Mouse (Mus musculus) embryonic stem cell, embryonic (primary cell): ENCODE data around the gene Ube2l6.

Experiments
- CTCF ChIA-PET, 4 experiments: fragments of 300-600 bp in 2 of 4; fragments of 350-600 bp in 2 of 4; sonication (Branson Sonifier 250); formaldehyde crosslinking; loops; one replicate each; lab custom pipeline; 2022; ENCODE audit warnings: inconsistent platforms in 2 of 4; lab: Charles Lee
- POLR2A ChIA-PET, 4 experiments: fragments of 300-600 bp in 2 of 4; fragments of 350-600 bp in 2 of 4; sonication (Branson Sonifier 250); formaldehyde crosslinking; loops; one replicate each; lab custom pipeline; 2022; ENCODE audit warnings: antibody characterized with exemption in 4 of 4, inconsistent platforms in 1 of 4; lab: Charles Lee

Ube2l6 gene

DNA sequence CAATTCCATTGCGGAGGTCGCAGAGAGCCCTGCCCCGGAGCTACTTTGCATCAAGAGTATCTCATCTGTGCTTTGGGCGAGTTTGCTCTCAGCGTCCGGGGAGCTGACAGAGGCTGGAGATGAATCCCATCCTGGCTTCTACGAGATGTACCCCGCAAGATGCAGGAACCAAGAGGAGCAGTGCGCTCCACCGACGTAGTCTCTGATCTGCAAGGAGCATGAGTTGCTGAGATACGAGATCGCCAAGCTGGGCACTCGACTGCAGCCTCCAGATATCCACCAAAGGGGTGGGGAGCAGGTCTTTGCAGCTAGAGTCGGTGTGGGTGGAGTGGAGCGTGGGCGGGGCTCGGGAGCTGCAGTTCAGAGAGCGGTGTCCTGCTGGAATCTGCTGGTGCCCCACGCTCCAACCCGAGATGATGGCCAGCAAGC, at the start of gene Ube2l6:
Gene Ube2l6, plus strand, starts transcription at position 336 of the 429 bp plus-strand sequence.
- ChIA-PET CTCF (interaction anchor here (0.5 to 3.4 kb wide), 87 partner anchors 8 to 1104 kb away, joined by 3 to 70 read pairs (median 5); partner anchors contain the start of genes Serping1 (in 2 of the 4), Clp1 (in 1 of the 4), Gm19426 (in 1 of the 4) and Smtnl1 (in 1 of the 4)), POLR2A (interaction anchor here (0.6 to 17.7 kb wide), 59 partner anchors 9 to 249 kb away, joined by 3 to 679 read pairs (median 4); partner anchors contain the start of genes Clp1 (in 2 of the 4), Gm19426 (in 2 of the 4), Serping1 (in 2 of the 4) and Gm28635 (in 1 of the 4))

DNA sequence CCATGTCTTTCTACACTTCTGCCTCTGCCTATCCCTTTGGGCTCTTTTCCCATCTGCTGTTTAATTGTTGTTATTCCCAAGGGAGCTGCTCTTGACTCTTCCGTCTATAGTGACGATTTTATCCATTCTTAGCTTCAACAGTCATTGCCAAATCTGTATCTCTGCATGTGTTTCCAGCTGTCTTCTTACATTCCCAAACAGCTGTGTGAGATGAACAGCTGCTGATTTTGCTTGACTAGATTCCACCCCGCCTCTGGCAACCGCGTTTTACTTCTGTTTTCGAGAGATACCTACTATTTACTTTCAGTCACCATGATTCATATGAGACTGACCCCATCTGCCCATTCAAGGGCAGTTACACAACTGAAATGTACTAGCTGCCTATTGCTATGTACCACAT, 48.5 kb upstream of the Ube2l6 start:
- ChIA-PET POLR2A (interaction anchor here in 3 of 4 experiments (0.6 to 23.6 kb wide), 8 partner anchors 5 to 80 kb away, joined by 3 to 652 read pairs (median 6); partner anchors contain the start of genes Gm19426 (in 2 of the 3) and Ypel4 (in 1 of the 3)), CTCF (interaction anchor here in 3 of 4 experiments (0.5 to 3.0 kb wide), 4 partner anchors 10 to 49 kb away, joined by 3 to 12 read pairs (median 5); partner anchors contain the start of gene Ube2l6 (in 1 of the 3))

DNA sequence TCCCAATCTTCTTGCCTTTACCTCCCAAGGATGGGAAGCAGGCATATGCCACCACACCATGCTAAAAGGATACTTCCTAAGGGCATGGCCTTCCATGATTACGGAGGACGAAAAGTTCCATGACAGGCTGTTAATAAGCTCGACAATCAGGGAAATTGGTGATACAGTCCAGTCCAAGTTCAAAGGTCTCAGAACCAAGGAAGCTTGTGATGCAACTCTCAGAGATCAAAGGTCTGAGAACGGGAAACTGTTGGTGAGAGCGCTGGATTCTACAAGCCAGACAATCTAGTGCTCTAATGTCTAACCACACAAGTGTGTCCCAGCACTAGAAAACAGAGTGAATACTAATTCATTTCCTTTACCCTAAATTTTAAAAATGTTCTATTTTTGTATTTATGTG, 42.4 kb upstream of the Ube2l6 start:
- ChIA-PET CTCF (interaction anchor here (0.5 to 4.7 kb wide), 15 partner anchors 10 to 273 kb away, joined by 3 to 33 read pairs (median 4); partner anchors contain the start of gene Ube2l6 (in 2 of the 4)), POLR2A (interaction anchor here (0.6 to 23.6 kb wide), 19 partner anchors 2 to 992 kb away, joined by 3 to 652 read pairs (median 5); partner anchors contain the start of genes Gm19426 (in 3 of the 4), Clp1 (in 1 of the 4), Serping1 (in 1 of the 4) and Ube2l6 (in 1 of the 4))

DNA sequence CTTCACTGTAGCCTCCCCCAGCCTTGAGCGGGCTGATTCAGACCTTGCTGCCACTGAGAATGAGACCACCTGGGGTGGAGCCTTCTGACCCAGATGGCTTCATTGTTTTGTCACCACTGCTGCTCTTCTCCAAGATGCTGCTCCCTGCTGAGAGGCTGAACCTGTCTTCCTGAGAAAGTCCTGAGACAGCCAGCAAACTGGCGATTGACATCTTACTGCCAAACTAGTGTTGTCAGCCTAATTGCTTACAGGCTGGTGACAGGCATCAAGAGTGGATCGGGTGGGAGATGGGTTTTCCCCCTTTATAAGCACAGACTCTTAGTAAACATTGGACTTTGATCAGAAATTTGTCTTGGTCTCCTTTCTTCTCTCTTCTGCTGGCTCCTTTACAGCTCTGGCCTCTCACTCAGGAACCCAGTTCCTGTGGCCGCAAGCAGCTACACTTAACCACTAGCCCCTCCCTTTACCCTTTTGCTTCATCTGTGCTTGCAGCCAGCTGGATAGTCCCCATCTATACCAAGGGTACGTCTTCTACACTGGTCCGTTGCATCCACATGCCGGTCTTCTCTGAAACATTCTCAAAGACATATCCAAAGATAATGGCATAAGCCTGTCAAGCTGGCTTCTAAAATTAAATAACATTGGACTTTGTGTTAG, 41.5 kb upstream of the Ube2l6 start:
- ChIA-PET POLR2A (interaction anchor here (0.7 to 23.6 kb wide), 19 partner anchors 2 to 178 kb away, joined by 3 to 652 read pairs (median 5); partner anchors contain the start of genes Gm19426 (in 3 of the 4), Ube2l6 (in 2 of the 4), Serping1 (in 1 of the 4) and Ypel4 (in 1 of the 4)), CTCF (interaction anchor here (0.5 to 4.7 kb wide), 14 partner anchors 9 to 272 kb away, joined by 3 to 33 read pairs (median 3); partner anchors contain the start of gene Ube2l6 (in 1 of the 4))

DNA sequence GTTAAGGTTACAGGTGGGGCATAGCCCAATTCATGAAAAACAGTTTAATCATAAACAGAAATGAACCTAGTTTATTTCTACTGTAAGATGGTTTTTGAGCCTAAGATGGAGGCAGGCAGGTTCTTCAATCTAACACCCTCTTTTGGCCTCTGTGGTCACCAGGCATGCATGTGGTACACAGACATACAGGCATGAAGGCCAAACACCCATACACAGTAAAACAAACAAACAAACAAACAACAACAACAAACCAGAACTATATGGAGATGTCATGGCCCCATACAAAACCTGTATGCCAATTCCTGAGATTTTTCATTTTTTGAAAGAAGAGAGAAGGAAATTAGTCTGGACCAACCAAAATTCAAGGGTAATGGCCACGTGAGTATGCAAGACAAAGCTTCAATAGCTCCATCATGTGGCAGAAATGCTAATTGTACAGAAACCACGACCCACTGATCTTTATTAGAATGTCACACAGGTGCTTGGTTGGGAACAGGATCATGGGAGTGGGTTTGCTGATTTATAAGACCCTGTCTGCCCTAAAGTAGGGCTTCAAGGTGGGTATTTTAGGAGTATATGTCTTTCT, 40.0 kb upstream of the Ube2l6 start:
- ChIA-PET POLR2A (interaction anchor here (0.5 to 23.1 kb wide), 14 partner anchors 13 to 284 kb away, joined by 3 to 652 read pairs (median 5); partner anchors contain the start of genes Gm19426 (in 3 of the 4), Serping1 (in 3 of the 4), Ctnnd1 (in 1 of the 4) and Ube2l6 (in 1 of the 4)), CTCF (interaction anchor here (0.6 to 4.5 kb wide), 12 partner anchors 14 to 108 kb away, joined by 3 to 33 read pairs (median 4); partner anchors contain the start of gene Ube2l6 (in 1 of the 4))

DNA sequence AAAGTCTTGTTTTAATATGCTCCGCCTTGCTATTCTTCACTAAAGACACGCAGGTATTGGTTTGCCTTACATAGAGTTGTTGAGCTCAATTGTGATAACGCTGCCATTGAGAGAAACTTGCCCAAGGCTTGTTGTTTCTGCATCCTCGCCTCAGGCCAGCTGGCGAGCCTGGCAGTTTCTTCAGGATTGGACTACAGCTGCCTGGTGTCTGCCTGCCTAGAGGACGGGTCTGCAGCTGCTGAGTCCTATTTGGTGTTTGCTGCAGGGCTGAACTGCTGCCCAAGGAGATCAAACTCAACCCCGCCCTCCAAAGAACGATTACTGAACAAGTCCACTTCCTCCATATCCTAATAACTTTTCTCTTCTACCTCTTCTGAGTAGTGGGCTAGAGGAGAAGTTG, 37.9 kb upstream of the Ube2l6 start:
- POLR2A ChIA-PET: interaction anchor here in 2 of 4 experiments (0.7 to 23.1 kb wide), 6 partner anchors 14 to 47 kb away, joined by 3 to 652 read pairs (median 10); partner anchors contain the start of genes Gm19426 (in 2 of the 2) and Ypel4 (in 1 of the 2)

DNA sequence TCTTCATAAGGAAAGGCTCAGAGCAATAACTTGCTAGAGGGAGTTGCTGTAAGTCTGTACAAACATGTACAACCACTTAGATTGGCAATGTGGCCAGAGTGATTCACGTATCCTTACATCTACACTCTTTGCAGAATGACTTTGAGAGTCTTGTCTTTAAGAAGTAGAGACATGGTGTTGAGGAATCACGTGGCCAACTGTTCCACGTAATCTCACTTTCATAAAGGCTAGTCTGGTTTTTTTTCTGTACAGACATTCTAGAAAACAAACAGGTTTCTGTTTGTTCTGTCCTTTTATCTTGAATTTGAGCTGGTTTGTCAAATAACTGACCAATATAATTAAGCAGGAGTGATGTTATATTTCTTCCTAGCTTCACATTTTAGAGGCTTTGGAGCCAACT, 37.3 kb upstream of the Ube2l6 start:
- ChIA-PET CTCF (interaction anchor here in 3 of 4 experiments (0.6 to 2.9 kb wide), 3 partner anchors 18 to 251 kb away, joined by 3 to 7 read pairs (median 4); no protein-coding TSS in a partner anchor), POLR2A (interaction anchor here in 2 of 4 experiments (0.6 to 23.1 kb wide), 9 partner anchors 13 to 46 kb away, joined by 3 to 652 read pairs (median 6); partner anchors contain the start of genes Gm19426 (in 2 of the 2), Serping1 (in 1 of the 2), Ube2l6 (in 1 of the 2) and Ypel4 (in 1 of the 2))

More for the DNA sequence above, 37.9 kb upstream of the Ube2l6 start:
- CTCF ChIA-PET: interaction anchor here in 2 of 4 experiments (1.0 to 2.9 kb wide), 2 partner anchors 18 to 20 kb away, joined by 3 to 7 read pairs; no protein-coding TSS in a partner anchor

DNA sequence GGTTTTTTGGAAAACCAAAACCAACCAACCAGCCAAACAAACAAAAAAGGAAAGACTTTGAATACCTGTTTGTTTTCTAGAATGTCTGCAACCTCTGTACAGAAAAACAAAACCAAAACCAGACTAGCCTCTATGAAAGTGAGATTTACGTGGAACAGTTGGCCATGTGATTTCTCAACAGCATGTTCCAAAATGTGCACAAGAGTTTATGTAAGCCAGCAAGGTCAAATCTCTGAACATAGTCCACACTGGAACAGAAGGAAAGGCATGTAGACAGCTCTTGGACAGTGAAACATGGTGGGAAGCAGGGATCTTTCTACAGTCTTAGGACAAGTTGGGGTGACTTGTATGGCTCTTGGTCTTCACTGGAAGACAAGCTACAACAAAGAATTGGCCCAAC, 36.8 kb upstream of the Ube2l6 start:
- CTCF ChIA-PET: interaction anchor here in 3 of 4 experiments (0.5 to 2.9 kb wide), 5 partner anchors 17 to 256 kb away, joined by 3 to 7 read pairs (median 3); no protein-coding TSS in a partner anchor
- POLR2A ChIA-PET: interaction anchor here (0.6 to 23.1 kb wide), 19 partner anchors 13 to 183 kb away, joined by 3 to 652 read pairs (median 8); partner anchors contain the start of genes Serping1 (in 3 of the 4), Gm19426 (in 2 of the 4), Ube2l6 (in 1 of the 4) and Ypel4 (in 1 of the 4)

DNA sequence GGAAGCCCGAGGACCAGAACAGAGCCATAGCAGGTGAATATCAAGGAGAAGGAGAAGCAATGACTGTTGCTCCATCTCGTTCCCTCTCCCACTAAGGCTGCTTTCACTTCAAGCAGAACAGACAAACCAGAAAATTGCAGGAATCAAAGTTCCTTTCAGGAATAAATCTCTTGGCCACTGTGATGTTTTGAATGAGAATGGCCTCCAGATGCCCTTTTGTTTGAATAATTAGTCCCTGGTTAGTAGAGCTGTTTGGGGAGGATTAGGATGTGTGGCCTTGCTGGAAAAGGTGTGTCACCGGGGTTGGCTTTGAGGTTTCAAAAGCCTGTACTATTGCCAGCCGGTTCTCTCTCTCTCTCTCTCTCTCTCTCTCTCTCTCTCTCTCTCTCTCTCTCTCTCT, 36.3 kb upstream of the Ube2l6 start:
- ChIA-PET POLR2A (interaction anchor here (0.6 to 23.1 kb wide), 25 partner anchors 9 to 1390 kb away, joined by 3 to 652 read pairs (median 5); partner anchors contain the start of genes Serping1 (in 3 of the 4), Clp1 (in 2 of the 4), Gm19426 (in 2 of the 4) and Ube2l6 (in 1 of the 4)), CTCF (interaction anchor here (0.5 to 2.9 kb wide), 8 partner anchors 10 to 255 kb away, joined by 3 to 7 read pairs (median 4); no protein-coding TSS in a partner anchor)

DNA sequence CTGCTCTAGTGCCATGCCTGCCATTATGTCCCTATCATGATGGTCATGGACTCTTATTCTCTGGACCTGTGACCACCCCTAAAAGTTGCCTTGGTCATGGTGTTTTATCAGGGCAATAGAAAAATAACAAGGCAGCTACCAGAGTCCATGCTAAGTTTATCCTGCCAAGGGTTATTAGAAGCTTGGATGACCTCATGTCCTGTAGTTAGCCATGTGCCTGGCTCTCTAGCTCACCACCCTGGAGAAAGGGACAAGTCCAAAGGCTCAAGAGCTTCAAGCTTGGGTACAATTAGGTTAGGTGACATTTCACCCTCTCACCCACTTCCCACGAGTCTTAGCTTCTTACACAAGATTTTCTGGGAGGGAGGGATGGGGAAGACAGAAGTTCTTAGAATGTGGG, 35.8 kb upstream of the Ube2l6 start:
- ChIA-PET POLR2A (interaction anchor here (0.6 to 23.1 kb wide), 25 partner anchors 9 to 1390 kb away, joined by 3 to 652 read pairs (median 5); partner anchors contain the start of genes Serping1 (in 3 of the 4), Clp1 (in 2 of the 4), Gm19426 (in 2 of the 4) and Ube2l6 (in 1 of the 4)), CTCF (interaction anchor here in 2 of 4 experiments (0.6 to 2.9 kb wide), 7 partner anchors 11 to 119 kb away, joined by 3 to 7 read pairs (median 4); partner anchors contain the start of gene Ube2l6 (in 1 of the 2))

DNA sequence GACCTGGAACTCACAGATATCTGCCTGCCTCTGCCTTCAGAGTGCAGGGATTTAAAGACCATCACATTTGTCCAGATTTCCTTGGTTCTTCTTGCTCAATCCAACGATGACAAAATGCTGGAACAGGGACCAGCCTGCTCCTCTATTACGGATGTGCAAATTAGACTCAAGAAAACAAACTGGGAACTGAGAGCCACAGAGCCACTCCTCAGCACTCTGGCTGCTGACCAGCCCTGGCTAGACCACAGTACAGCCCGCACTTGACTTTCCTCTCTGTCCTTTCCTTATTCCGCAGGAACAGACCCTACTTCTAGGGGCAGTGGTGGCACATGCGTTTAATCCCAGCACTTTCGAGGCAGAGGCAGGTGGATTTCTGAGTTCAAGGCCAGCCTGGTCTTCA, 28.1 kb upstream of the Ube2l6 start:
- CTCF ChIA-PET: no interaction called here
- POLR2A ChIA-PET: interaction anchor here in 1 of 4 experiments (10.9 kb wide), 1 partner anchor 29 kb away, joined by 267 read pairs; the partner anchor contains the start of genes Gm19426 and Ypel4

DNA sequence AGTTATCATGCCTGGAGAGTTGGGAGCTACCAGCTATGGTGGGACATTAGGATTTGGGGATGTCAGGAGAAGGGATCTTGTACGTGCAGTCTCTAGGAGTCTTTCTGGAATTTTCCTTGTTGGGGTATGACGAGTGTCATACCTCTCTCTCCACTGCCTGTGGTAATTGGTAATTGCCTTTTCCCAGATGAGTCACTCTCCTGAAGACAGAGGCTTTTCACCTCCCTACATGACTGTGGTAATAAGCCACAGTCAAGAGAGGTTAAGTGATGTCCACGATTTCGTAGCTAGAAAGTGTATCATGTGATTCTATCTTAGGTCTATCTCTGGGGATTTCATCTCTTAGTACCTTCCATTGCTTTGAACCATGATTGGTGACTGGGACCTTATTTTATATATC, 26.2 kb upstream of the Ube2l6 start:
- ChIA-PET CTCF (no interaction called here), POLR2A (interaction anchor here in 3 of 4 experiments (1.1 to 10.9 kb wide), 9 partner anchors 9 to 66 kb away, joined by 4 to 267 read pairs (median 44); partner anchors contain the start of genes Gm19426 (in 3 of the 3), Slc43a1 (in 1 of the 3) and Ypel4 (in 1 of the 3))

DNA sequence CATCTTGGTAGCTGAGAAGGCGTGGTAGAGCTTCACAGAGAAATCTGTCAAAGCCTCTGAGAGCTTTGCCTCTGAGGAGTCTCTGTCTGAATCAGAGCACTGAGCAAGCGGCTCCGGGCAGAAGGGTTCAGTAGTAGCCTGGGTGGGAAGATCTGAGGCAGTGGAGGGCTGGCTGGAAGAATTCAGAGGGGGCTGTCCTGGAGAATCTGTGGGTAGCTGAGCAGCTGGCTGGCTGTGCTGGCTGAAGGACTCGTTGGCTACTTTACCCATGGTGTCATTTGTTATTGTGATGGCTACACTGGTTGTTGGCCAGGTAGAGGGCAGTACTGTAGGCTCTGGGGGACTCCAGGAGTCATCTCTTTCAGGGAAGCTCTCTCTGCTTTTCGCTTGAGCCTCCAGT, 25.4 kb upstream of the Ube2l6 start:
- POLR2A ChIA-PET: interaction anchor here in 3 of 4 experiments (1.1 to 10.9 kb wide), 13 partner anchors 10 to 65 kb away, joined by 3 to 267 read pairs (median 19); partner anchors contain the start of genes Gm19426 (in 3 of the 3), Clp1 (in 1 of the 3), Slc43a1 (in 1 of the 3) and Ypel4 (in 1 of the 3)
- CTCF ChIA-PET: interaction anchor here in 1 of 4 experiments (2.3 kb wide), 1 partner anchor 25 kb away, joined by 16 read pairs; the partner anchor contains the start of gene Ube2l6

DNA sequence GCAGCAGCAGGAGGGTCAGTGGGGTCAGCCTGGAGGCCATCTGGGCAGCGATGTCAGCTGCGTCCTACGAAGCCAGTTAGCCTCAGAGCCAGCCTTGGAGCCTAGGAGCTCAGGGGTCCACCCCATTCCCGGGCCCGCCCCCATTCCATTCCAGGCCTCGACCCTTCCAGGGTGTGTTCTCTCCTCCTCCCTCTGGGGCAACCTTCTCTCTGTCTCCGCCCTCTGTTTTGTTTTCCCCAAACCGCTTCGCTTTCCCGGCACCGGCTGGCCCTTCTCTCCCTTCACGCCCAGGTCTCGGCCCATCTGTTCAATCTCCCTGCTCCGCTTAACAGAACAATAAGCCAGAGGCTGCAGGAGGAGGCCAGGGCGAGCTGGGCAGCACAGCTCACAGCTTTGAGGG, 23.9 kb upstream of the Ube2l6 start:
- ChIA-PET CTCF (interaction anchor here in 3 of 4 experiments (0.6 to 2.4 kb wide), 8 partner anchors 10 to 182 kb away, joined by 3 to 16 read pairs (median 6); partner anchors contain the start of gene Ube2l6 (in 2 of the 3)), POLR2A (interaction anchor here (0.5 to 10.9 kb wide), 60 partner anchors 8 to 317 kb away, joined by 3 to 267 read pairs (median 5); partner anchors contain the start of genes Gm19426 (in 3 of the 4), Clp1 (in 2 of the 4), Ctnnd1 (in 2 of the 4) and Slc43a1 (in 2 of the 4))

DNA sequence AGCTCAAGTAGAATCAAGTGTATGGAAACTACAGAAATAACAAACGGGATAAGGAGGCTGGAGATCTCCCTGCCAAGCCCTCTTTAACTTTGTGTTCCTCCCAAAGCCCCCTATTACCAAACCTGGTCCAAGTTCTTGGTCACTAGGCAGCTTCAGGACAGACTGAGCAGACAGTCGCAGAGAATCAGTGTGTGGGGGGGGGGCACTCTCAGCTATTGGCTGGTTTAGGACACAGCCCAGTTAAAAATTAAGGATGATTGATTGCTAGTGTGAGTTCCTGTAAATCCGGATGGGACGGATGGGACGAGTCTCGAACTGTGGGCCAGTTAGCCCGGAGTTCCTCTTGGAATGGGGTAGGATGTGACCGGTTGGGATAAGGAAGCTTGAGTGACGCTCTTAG, 23.4 kb upstream of the Ube2l6 start, which contains the start of gene Serping1:
Gene Serping1, minus strand, starts transcription at position 204 of the 400 bp plus-strand sequence.
- POLR2A ChIA-PET: interaction anchor here (0.5 to 10.9 kb wide), 52 partner anchors 9 to 317 kb away, joined by 3 to 267 read pairs (median 6); partner anchors contain the start of genes Gm19426 (in 3 of the 4), Clp1 (in 2 of the 4), Ctnnd1 (in 2 of the 4) and Slc43a1 (in 2 of the 4)
- CTCF ChIA-PET: interaction anchor here in 3 of 4 experiments (0.6 to 2.4 kb wide), 8 partner anchors 10 to 181 kb away, joined by 3 to 16 read pairs (median 6); partner anchors contain the start of gene Ube2l6 (in 2 of the 3)
